Mouse (Mus musculus) liver (tissue): ENCODE measurements at regions not wholly inside any gene's neighbourhood (a gene's known extent, or its start where the extent isn't known, plus 50 kb on each side); places are given as distances from the start of the nearest gene placed in this dataset.

Source experiments
- DNase-seq: peaks from one replicate; pipeline ENCODE4 v3.0.0-alpha.2; 2020; ENCODE audit warnings: mixed read lengths

DNA sequence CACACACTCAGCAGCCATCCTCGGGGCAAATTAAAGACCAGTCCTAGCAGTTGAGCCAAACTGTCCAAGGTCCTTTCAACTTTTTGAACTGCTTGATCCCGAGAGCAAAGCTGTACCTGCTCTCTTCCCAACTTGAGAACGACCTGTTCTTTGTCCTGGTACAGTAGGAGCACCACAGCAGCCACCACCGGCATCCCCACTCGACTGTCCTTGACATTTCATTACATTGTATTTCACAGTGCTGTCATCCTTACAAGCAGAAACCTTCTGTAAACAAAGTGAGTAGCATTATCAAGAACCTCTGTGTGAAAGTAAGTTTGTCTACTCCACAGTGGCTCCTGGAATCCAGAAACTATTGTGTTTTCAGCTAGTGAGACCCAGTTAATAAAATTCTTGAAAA, 240.2 kb upstream of the Zfp462 start:
- no peak for DNase-seq

DNA sequence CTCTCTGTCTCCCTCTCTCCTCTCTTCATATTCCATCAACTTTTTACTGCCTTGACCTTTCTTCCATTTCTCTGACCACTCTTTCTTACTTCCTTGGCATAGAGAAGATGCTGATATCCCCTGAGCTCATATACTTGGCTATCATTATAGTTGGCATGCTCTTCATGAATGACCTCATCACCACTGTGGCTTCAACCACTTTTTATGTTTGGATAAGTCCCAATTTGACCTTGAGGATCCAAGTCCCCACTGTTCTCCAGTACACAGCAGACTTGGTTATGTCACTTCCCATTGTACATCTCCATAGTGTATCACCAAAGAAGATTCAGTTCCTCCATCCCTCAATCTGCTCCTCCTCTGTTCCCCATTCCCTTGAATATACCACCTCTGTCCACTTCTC, 235.1 kb upstream of the Zfp462 start:
- DNase-seq: no peak

DNA sequence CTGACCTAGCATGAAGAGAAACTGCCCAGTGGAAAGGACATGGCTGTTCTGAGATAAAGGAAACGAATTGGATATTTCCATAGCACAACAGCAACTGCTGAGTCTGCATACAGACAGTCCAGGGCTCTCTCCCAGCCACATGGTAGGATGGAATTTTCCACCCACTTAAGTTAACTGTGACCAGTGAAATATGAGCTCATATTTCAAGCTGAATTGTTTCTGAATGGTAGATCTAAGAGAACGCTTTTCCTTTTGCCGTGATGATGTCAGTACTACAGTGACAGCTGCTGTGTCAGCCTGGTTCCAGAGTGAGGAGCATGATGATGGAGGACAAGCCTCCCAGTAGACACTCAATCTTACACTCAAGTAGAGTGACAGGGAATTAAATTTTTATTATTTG, 231.9 kb upstream of the Zfp462 start:
- DNase-seq: no peak

DNA sequence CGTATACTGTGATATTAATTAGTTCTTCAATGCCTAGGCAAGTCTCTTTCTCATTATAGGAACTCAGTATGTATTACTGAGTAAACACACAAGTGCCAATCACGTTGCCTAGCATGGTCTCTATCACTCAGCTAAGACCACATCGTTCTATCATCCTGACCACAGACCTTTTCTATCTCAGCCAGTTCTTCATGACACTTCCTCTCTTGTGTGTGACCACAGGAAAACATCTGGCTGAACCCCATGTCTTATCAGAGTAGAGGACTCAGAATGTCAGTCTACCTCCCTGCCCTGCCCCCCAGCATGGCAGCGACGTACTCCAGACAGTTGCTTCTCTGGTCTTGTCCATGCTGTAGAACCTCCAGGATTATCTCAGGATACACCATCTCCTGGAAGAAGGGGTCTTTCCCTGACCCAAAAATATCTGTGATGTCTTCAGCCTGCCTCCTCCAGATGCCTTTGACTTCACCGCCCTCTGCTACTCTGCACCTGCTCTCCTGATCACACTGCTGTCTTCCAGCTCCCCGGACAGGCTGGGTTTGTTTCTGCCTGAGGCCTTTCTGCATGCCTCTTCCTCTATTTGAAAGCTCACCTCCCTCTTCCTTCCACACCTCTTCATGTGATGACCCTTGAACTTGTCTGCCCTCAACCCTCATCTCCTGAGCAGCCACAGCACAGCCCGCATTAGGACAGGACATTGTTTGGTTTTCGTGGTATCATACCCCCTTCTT, 230.1 kb upstream of the Zfp462 start:
- peak; percentile 9 for DNase-seq

DNA sequence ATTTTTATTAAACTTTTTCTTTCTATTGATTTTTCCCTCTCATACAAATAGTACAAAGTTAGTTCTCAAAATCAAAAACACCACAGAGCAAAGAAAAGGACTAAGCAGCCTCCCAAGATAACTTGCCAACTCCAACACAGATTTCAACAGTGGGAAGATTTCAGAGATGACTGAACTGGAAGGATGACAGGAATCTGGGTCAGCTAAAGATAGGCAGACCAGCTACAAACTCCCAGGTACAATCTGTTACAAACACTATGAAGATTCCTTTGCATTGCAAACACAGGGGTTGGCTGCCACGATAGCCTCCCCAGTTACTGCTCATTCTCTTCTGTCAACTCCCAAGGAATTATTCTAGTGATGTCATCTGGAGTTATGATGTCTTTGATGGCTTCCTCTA, 226.8 kb upstream of the Zfp462 start:
- DNase-seq: no peak

DNA sequence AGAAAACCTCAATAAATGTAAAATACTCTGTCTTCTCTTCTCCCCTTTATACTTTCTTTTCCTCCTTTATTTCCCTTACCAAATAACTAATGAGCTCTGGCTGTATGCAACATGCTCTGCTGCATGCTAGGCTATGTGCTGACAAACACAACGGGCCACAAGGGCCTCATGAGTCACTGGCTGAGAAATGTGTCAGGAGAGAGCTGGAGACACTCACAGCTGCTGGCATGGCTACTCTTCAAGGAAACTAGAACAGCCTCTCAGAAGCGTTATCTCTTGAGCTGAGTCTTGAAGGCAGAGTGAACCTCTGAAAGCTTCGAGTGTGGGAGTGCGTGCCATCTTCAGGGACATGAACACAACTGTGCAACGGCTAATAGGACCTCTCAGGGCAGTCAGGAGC, 205.8 kb upstream of the Zfp462 start:
- no peak for DNase-seq

DNA sequence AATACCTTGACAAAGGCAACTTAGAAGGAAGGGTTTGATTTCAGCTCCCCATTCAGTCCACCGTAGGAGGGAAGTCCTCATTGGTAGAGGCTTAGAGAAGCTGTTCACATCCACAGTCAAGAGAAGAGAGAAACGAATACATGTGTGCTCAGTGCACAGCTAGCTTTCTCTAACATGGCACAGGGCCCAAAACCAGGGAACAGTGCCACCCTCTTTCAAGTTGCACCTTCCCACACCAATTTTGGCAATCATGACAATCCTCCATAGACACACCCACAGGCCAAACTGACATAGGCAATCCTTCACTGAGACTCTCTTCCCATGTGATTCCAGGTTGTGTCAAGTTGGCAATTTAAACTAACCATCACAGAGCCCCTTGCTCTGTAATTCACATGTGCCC, 193.4 kb upstream of the Zfp462 start:
- DNase-seq: no peak

DNA sequence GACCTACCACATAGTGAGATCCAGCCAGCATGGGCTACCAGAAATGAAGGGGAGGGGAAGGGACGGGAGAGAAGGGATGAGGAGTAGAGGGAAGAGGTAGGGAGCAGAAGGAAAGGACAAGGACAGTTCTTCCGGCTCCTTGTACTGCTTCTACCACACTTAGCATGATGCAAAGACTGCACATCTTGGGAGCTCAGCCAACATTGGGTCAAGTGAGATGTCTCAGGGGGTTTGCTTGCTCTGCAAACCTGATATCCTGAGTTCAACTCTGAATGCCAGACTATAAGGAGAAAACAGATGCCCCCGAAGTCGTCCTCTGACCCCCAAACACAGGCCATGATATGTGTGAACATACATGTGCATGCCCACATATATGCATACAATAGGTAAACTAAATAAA, 188.4 kb upstream of the Zfp462 start:
- no peak for DNase-seq

DNA sequence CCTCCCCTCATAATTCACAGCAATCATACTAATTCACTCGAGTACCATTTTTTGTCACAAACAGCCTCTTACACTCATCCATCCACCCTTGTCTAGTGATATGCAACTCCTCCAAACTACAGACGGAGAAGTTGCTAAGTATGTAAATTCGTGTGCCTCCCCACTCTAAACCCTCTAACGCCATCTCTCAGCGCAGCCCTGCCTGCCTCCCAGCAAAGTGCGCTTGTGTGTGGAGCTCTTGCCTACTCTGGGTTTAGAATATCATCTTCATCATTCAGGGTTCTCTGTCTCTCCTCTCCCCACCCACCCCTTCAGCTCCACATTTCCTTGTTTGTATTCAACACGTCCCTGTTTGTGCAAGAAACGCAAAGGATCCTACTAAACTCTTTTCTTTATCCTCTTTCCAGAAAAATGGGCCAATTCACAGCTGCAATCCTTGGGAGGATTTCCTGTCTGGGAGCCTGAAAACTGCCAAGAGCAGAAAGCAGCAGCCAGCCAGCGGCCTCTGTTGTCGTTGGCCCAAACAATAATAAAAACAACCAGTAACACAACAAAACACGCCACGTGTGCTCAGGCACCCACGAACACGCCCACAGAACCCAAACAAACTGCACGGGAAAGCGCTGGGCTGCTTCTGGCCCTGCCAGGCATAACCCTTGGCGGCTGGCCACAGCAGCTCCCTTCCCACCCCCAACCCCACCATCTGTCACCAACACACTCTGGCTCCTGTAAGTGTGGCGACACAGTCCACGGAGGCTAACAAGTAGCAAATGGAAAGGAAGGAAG, 186.9 kb upstream of the Zfp462 start:
- peak; percentile 9 for DNase-seq

DNA sequence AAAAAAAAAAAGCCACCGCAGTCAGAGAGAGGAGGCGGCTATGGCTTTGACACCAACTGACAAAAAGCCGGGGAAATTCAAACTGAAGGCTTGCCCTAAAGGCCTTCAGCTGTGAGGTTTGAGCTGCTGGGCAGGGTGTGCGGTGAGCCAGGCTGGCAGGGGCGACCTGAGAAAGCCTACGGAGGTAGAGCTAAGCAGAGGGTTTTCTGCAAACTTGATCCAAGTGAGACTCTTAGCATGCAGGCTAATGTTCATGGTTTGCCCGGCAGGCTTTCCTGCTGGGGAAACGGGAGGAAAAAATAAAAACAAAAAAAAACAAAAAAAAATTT, 186.4 kb upstream of the Zfp462 start:
- no peak for DNase-seq

DNA sequence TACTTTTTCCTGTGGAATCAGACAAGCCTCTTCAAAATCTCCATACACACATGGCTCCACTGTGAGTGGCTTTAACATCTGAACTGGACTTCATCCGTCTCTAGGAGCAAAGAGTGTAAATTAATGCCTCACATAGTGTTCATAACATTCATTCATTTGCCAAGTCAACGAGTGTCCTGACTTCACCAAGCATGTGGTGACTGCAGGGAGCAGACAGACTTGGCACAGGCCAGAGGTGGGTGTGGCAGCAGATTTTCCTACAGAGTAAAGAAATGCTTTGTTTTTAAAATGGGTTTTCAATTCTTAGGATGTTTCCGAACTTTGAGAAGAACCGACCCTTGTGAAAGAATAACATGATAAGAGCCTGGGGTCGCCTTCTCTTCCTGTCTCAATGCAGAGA, 183.6 kb upstream of the Zfp462 start:
- DNase-seq: no peak

DNA sequence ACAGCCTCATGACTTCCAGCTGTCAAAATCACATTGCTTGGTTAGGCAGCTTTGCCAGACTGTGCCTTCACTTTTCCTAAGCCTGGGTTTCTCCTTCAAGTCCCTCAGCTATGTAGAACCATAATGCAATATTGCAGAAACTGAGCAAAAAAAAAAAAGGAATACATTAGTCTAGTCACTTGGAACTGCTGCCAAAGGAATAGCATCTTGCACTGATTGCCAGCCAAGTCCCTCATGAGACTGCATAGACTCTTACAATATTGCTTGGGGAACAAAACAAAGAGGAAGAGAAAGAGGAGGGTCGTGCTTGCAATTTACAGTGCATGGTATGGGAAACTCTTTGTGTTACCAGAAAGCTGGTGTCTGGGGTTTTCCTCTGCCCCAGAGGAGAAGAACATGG, 179.8 kb upstream of the Zfp462 start:
- no peak for DNase-seq

DNA sequence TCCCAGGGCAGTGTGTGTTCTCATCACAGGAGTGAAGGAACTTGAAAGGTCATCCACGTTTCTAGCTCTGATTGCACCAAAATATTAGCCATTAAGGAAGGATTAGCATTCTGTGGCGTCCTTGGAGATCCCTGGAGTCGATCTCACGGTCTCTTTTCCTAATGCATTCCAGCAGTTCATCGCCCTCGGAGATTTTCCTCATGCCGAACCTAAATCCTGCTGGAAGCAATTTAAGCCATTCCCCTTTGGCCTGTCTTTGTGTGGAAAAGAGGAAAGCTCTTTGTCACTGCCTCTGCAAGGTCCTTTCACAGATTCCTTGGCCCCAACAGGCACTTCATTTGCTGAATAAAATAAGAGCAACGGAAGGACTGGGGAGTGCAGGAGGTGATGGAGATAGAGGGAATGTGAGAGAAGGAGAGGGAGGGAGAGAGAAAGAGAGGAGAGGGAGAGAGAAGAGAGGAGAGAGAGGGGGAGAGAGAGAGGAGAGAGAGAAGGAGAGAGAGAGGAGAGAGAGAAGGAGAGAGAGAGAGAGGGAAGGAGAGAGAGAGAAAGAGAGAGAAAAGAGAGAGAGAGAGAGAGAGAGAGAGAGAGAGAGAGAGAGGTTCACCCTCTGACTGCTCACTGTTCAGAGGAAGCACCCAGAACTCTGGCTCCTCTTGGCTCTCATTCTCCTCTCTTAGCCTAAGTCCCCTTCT, 177.2 kb upstream of the Zfp462 start:
- DNase-seq: no peak

DNA sequence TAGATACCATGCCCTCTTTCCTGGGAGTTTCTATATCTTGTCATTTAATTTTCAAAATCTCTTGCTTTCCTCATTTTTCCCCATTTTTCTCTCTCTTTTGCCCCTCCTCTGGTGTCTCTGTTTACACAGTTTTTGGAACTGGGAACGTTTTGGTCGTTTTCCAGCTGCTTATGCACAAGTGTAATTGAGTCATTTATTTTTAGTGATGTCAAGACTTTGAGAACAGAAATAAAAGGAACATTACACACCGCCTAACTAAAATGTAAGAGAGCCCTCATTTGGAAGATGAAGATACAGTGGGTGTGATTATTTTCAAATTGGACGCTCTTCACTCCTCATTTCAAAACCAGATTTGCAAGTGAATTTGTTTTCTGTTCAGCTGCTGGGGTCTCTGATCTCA, 176.0 kb upstream of the Zfp462 start:
- DNase-seq: no peak

DNA sequence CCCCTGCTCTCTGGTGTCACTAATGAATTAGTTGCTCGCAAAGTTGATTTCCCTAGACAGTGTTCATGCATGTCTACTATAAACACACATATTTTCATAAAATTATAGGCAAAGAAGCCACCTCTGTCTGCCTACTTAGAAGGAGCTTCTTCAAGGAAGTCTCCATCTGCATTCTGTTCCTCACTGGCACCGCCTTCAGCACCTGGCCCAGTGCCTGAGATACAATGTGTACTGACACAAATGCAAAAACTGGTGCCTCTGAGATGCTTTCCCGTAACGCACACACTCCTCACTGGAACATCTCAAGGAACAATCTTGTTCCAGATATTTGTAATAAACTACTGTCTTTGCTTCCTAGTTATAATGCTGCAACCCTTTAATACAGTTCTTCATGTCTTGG, 170.8 kb upstream of the Zfp462 start:
- no peak for DNase-seq

DNA sequence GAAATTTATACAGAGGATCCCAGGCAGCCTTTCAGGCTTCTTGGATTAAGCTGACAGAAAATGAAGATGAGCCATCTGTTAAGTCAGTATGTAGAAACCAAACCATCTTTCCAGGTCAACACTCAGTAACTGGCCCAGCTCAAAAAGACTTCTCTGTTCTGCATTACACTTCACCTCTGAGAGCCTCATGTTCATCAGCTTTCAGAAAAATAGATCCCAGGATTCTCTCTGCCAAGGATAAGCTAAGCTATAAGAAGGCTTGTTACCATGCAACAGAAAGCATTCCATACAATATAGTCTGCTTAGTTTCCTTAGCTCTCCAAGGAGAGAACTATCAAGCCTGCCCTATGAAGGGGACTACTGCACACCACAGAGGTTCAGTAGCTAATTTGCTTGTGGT, 170.1 kb upstream of the Zfp462 start:
- DNase-seq: no peak

DNA sequence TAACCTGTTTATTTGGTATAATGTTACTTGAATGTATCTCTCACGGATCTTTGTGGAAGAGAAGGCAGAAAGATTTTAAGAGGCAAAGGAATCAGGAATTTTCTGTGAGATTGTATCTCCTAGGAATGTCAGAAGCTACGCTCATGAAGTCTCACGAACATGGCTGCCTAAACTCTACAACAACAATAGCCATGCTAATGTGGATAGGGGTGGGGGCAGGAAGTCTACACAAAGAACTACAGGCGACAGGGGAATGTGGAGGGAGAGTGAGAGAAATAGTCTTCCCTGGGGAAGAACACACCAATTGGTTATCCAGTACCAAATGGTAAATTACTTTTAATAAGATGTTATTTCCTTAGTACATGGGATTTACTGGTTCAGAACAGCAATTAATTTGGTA, 164.3 kb upstream of the Zfp462 start:
- DNase-seq: no peak

DNA sequence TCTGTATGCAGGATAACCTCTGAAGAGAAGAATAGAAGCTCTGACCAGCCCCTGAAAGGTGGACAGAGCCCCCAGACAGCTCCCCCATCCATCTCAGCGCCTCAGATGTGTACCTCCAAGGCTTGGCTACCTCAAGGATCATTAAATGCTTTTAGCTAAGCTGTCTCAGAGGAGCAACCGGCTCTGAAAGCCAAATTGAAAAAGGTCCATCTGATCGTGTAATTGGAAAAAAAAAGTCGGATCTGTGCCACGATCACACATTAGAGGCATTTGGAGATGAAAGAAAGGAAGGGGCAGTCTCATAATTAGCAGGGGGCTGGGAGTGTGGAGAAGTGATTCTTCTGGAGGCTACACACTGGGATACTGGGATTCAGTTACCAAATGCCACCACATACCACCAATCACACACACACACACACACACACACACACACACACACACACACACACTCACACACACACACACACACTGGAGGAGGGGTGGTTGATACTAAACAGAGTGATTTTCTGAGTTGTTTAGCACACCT, 153.6 kb upstream of the Zfp462 start:
- no peak for DNase-seq

DNA sequence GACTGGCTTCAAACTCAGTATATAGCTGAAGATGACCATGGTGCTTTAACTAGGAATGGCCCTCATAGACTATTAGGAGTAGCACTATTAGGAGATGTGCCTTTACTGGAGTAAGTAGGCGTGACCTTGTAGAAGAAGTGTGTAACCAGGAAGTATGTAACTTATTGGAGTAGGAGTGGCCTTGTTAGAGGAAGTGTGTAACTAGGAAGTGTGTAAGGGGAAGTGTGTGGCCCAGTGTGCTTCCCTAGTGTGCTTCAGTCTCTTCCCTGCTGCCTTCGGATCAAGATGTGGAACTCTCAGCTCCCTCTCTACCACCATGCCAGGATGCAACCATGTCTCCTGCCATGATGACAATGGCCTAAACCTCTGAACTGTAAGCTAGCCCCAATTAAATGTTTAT, 151.0 kb upstream of the Zfp462 start:
- DNase-seq: no peak

DNA sequence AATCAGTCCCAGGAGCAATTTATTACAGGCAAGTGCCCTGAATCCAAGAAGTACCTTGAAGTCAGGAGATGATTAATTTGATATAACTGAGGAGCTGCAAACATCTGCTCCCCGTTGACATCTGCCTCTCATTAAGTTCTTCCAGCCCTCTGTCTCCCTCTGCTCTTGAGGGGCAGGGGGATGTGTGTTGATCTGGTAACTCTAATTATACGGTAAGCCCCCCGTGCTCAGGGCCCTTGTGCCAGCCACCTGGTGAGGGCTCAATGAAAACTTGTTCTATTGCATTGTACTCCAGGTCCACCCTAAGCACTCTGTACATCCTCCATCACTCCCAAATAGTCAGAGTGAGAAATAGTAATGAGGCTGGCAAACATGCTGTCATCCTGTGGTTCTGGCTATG, 149.6 kb upstream of the Zfp462 start:
- DNase-seq: no peak

DNA sequence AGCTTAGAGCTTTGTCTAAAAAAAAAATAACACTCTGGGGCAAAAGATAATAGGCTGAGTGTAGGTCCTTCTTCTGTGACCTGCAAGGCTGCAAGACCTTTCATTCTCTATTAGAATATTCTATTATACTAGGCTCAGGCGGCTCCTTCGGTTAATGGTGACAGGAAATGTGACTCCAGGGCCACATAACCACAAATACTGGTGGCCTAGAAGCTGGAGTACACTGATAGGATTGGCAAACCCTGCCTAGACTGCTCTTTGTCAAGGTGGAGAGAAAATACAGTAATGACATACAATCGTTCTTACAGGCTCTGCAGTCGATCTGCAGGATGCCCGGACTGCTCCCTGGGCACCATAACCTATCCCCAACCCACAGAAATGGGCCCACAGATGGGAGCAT, 146.3 kb upstream of the Zfp462 start:
- no peak for DNase-seq

DNA sequence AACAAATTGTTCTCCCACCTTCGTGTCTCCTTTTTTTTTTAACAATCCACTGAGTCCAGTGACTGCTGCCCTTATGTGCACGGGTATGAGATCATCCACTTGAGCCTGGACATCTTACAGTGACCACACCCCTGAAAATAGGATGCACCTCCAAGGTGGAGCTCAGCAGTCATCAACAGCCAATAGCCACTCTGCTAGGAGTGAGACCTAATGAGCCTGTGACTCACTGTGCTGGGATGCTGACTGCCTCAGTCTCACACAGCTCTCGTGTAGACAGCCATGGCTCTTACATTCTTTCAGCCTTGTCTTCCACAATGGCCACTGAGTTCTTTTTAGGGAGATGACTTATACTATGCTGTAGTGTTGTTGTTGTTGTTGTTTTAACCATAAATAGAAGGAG, 133.7 kb upstream of the Zfp462 start:
- no peak for DNase-seq

DNA sequence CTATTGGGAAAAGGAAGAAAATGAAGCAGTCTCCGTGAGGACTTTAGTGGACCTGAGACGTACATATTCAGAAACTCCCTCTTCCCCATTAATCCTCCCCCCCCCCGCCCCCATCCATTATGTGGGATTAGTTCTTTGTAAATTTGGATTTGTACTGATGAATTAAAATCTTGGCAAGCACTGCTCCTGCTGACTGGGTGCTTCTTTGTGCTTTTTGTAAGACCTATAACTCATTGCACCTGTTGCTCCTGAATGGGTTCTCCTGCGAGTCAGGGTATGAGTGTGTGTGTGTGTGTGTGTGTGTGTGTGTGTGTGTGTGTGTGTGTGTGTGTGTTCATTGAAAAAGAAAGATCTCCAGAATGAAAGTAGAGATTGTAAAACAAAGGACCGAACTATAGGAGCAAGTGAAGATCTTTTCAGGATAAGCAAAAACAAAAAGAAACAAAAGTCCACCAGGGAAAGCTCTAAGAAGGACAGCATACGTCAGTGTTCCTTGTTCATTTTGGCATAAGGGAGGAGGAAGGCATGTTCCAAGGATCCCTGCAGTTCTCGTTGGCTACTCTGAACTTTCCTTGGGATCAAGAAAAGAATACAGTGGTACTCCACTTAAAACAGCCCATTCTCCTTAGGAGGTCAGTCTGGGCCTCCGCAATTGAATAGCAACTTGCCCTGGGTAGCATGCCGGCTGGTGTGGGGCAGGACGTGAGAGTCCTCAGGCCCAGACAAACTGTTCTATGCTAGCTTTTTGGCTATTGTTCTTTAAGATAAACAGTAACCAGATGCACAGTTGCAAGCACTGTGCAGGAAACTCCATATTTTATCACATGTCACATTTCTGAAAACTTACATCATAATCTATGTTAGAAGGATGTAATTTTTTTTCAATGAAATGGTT, 131.9 kb upstream of the Zfp462 start:
- DNase-seq: no peak
